Mouse (Mus musculus): ENCODE results near the gene Psmd13. TPM values are rescaled to one million over a fixed set of nuclear protein-coding genes. Genes with fewer than 3 reads are reported as not detected.

The Psmd13 gene
- total RNA-seq (2012; rRNA removed) (165 and 191 TPM in 2 replicates), polyA plus RNA-seq (2012; ENCODE audit: insufficient read depth in 1 of 2, insufficient read length in 2 of 2, low read depth in 1 of 2, low replicate concordance in 2 of 2, missing spikeins in 1 of 2) (100 to 1,000 TPM in 1 of 2 experiments, not detected in 1; 215 TPM)

- no peaks in the 10 kb centered on the region for H3K9me3 ChIP-seq (replicated peaks; ENCODE audit: insufficient read depth, low read length)
Measured at GRCm38 (mm10) chr7:140881696-140882468, at the start of gene Psmd13, which contains the start of gene Sirt3. Gene Psmd13, plus strand, starts transcription at chr7:140881968. Gene Sirt3, minus strand, starts transcription at chr7:140882309.

GRCm38 (mm10) chr7:140833341-140833740, 48.4 kb upstream of the Psmd13 start:
- no peak for DNase-seq (ENCODE audit: low read depth, low spot score)
- H3K9ac ChIP-seq (ENCODE audit: control insufficient read depth, low read depth, low read length, poor library complexity, severe bottlenecking): no peak overlapping the region
- no peaks in the 10 kb centered on the region for H3K36me3 ChIP-seq (ENCODE audit: control insufficient read depth in 1 of 2, insufficient read depth in 2 of 2, low read length in 2 of 2)
- H3K79me2 ChIP-seq (ENCODE audit: control insufficient read depth, insufficient read depth, low read length, poor library complexity): no peaks in the 10 kb centered on the region
- H3K4me3 ChIP-seq (ENCODE audit: control insufficient read depth in 1 of 2, insufficient read depth in 1 of 2, low read depth in 2 of 2, low read length in 2 of 2): no peak overlapping the region
- peaks cover 6 to 13% of the 10 kb centered on the region in 2 experiments for H3K27me3 ChIP-seq (ENCODE audit: control insufficient read depth in 1 of 2, insufficient read depth in 2 of 2, low read length in 2 of 2)
- H3K9me3 ChIP-seq (replicated peaks; ENCODE audit: insufficient read depth, low read length): no peaks in the 10 kb centered on the region
- TF ChIP-seq TAL1 (IDR thresholded peaks at IDR 0.05; ENCODE audit: low read length) (no peak), UBTF (IDR thresholded peaks at IDR 0.05; ENCODE audit: borderline replicate concordance, insufficient read depth, low read depth, low read length) (no peak), MAZ (IDR thresholded peaks at IDR 0.05; ENCODE audit: low read depth, low read length) (no peak), E2F4 (IDR thresholded peaks at IDR 0.05; ENCODE audit: borderline replicate concordance, low read depth, low read length) (no peak), MEF2A (IDR thresholded peaks at IDR 0.05; ENCODE audit: extremely low read depth, insufficient replicate concordance, low read depth, low read length, poor library complexity, severe bottlenecking) (no peak), CTCF (IDR thresholded peaks at IDR 0.05 in 2 of 3, conservative IDR thresholded peaks at IDR 0.05 in 1 of 3; ENCODE audit: control insufficient read depth in 1 of 3, insufficient read depth in 1 of 3, low read depth in 2 of 3, low read length in 3 of 3, poor library complexity in 1 of 3, severe bottlenecking in 1 of 3) (no peak), RAD21 (IDR thresholded peaks at IDR 0.05; ENCODE audit: low read depth, low read length) (no peak), TBP (IDR thresholded peaks at IDR 0.05; ENCODE audit: low read depth, low read length) (no peak), MAX (IDR thresholded peaks at IDR 0.05; ENCODE audit: low read length) (no peak), SMC3 (IDR thresholded peaks at IDR 0.05; ENCODE audit: low read depth, low read length) (no peak), POLR2AphosphoS5 (IDR thresholded peaks at IDR 0.05; ENCODE audit: borderline replicate concordance, low read depth, low read length) (no peak), ELF1 (IDR thresholded peaks at IDR 0.05; ENCODE audit: low read depth, low read length) (no peak), ZC3H11A (IDR thresholded peaks at IDR 0.05; ENCODE audit: low read depth, low read length) (no peak), EP300 (IDR thresholded peaks at IDR 0.05; ENCODE audit: low read depth in 1 of 2, low read length in 2 of 2) (no peak), JUND (IDR thresholded peaks at IDR 0.05; ENCODE audit: low read depth, low read length) (no peak), SIN3A (IDR thresholded peaks at IDR 0.05; ENCODE audit: low read length) (no peak), ZMIZ1 (IDR thresholded peaks at IDR 0.05; ENCODE audit: low read depth, low read length) (no peak), MYC (IDR thresholded peaks at IDR 0.05; ENCODE audit: low read depth, low read length) (no peak), MYB (IDR thresholded peaks at IDR 0.05; ENCODE audit: low read depth, low read length) (no peak)
- H3K4me1 ChIP-seq (ENCODE audit: control insufficient read depth in 1 of 2, insufficient read depth in 2 of 2, low read length in 2 of 2): peaks cover 2 to 3% of the 10 kb centered on the region in 2 experiments; a peak in 1 of 4 replicates
- H3K27ac ChIP-seq (ENCODE audit: control insufficient read depth, low read depth, low read length): no peak overlapping the region

More at GRCm38 (mm10) chr7:140881696-140882468, at the start of gene Psmd13, which contains the start of gene Sirt3:
- peak; percentile 96 for DNase-seq (ENCODE audit: low read depth, low spot score)
- peaks cover 0 to 14% of the 10 kb centered on the region in 2 experiments; a peak in 3 of 4 replicates for H3K4me1 ChIP-seq (ENCODE audit: control insufficient read depth in 1 of 2, insufficient read depth in 2 of 2, low read length in 2 of 2)
- no peaks in the 10 kb centered on the region for H3K27me3 ChIP-seq (ENCODE audit: control insufficient read depth in 1 of 2, insufficient read depth in 2 of 2, low read length in 2 of 2)
- peak within 1 kb of the TSS; percentile 80 for H3K27ac ChIP-seq (ENCODE audit: control insufficient read depth, low read depth, low read length)
- H3K79me2 ChIP-seq (ENCODE audit: control insufficient read depth, insufficient read depth, low read length, poor library complexity): peaks cover 15% of the 10 kb centered on the region
- H3K4me3 ChIP-seq (ENCODE audit: control insufficient read depth in 1 of 2, insufficient read depth in 1 of 2, low read depth in 2 of 2, low read length in 2 of 2): peak within 1 kb of the TSS; percentile 92
- peak within 1 kb of the TSS; percentile 88 for H3K9ac ChIP-seq (ENCODE audit: control insufficient read depth, low read depth, low read length, poor library complexity, severe bottlenecking)
- TF ChIP-seq MAFK (IDR thresholded peaks at IDR 0.05; ENCODE audit: borderline replicate concordance, low read depth, low read length) (no peak), TCF12 (IDR thresholded peaks at IDR 0.05; ENCODE audit: low read depth, low read length) (peak; percentile 44; the same call in 1 of the 2 replicates), HCFC1 (IDR thresholded peaks at IDR 0.05; ENCODE audit: low read depth, low read length) (peak; percentile 94), SIN3A (IDR thresholded peaks at IDR 0.05; ENCODE audit: low read length) (peak; percentile 100), NRF1 (IDR thresholded peaks at IDR 0.05; ENCODE audit: insufficient read depth, low read depth, low read length, poor library complexity, severe bottlenecking) (0 out of 2 replicates have a peak, but pooled peaks have one; percentile 15), USF1 (IDR thresholded peaks at IDR 0.05; ENCODE audit: low read depth, low read length) (peak; percentile 68), MXI1 (IDR thresholded peaks at IDR 0.05; ENCODE audit: low read depth, low read length) (peak; percentile 93), NELFE (IDR thresholded peaks at IDR 0.05; ENCODE audit: low read depth, low read length) (peak; percentile 85), MAX (IDR thresholded peaks at IDR 0.05; ENCODE audit: low read length) (peak; percentile 52; the same call in 1 of the 2 replicates), TBP (IDR thresholded peaks at IDR 0.05; ENCODE audit: low read depth, low read length) (no peak), POLR2AphosphoS2 (IDR thresholded peaks at IDR 0.05; ENCODE audit: low read length) (peak; percentile 25; the same call in 1 of the 2 replicates), ELF1 (IDR thresholded peaks at IDR 0.05; ENCODE audit: low read depth, low read length) (peak; percentile 96), POLR2A (IDR thresholded peaks at IDR 0.05; ENCODE audit: control insufficient read depth in 1 of 2, insufficient read depth in 1 of 2, low read depth in 1 of 2, low read length in 2 of 2, poor library complexity in 1 of 2) (peak; percentile 38 to 68; a peak in 1 of 4 replicates), KAT2A (conservative IDR thresholded peaks at IDR 0.05; ENCODE audit: low read depth, low read length) (peak; percentile 79), USF2 (IDR thresholded peaks at IDR 0.05; ENCODE audit: borderline replicate concordance in 1 of 2, insufficient read depth in 1 of 2, low read depth in 1 of 2, low read length in 2 of 2) (no peak), EP300 (IDR thresholded peaks at IDR 0.05; ENCODE audit: low read depth in 1 of 2, low read length in 2 of 2) (no peak), ZMIZ1 (IDR thresholded peaks at IDR 0.05; ENCODE audit: low read depth, low read length) (peak; percentile 20; the same call in 1 of the 2 replicates), SMC3 (IDR thresholded peaks at IDR 0.05; ENCODE audit: low read depth, low read length) (no peak)
- peaks cover 3 to 18% of the 10 kb centered on the region in 2 experiments for H3K36me3 ChIP-seq (ENCODE audit: control insufficient read depth in 1 of 2, insufficient read depth in 2 of 2, low read length in 2 of 2)
